Mouse (Mus musculus): ENCODE data around the gene Yjefn3. TPM values are rescaled to one million over a fixed set of nuclear protein-coding genes. Genes with fewer than 3 reads are reported as not detected.

Gene Yjefn3
- polyA plus RNA-seq, 1 experiment, result not detected

DNA sequence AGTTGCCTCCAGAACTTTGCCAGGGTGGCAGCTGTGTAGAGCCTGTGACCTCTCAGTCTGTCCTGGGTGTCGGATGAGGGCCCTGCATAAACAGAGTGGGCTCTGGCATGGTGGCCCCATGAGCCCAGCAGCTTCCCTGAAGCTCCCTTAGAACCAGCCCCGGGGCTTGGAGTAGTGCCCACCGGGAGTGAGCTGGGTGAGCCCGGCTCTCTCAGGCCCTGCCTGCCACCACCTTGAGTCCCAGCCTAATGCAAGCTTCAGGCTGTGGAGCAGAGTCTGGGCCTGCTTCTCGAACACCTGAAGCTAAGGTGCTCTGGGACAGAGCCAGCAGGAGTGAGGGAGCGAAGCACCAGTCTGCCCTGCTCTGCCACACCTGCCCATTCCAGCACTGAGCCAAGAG, 31.6 kb downstream of the Yjefn3 start:
- Histone ChIP-seq H3K4me3 (ENCODE audit: insufficient read depth, low read length) (no peak overlapping the region), H3K27ac (ENCODE audit: insufficient read depth, low read length) (no peak overlapping the region), H3K4me1 (ENCODE audit: control insufficient read depth, insufficient read depth, low read length) (no peaks in the 10 kb centered on the region)
- TF ChIP-seq CTCF (IDR thresholded peaks at IDR 0.05; ENCODE audit: borderline replicate concordance, insufficient read depth, low read length) (no peak), POLR2A (IDR thresholded peaks at IDR 0.05; ENCODE audit: low read depth, low read length) (no peak)

DNA sequence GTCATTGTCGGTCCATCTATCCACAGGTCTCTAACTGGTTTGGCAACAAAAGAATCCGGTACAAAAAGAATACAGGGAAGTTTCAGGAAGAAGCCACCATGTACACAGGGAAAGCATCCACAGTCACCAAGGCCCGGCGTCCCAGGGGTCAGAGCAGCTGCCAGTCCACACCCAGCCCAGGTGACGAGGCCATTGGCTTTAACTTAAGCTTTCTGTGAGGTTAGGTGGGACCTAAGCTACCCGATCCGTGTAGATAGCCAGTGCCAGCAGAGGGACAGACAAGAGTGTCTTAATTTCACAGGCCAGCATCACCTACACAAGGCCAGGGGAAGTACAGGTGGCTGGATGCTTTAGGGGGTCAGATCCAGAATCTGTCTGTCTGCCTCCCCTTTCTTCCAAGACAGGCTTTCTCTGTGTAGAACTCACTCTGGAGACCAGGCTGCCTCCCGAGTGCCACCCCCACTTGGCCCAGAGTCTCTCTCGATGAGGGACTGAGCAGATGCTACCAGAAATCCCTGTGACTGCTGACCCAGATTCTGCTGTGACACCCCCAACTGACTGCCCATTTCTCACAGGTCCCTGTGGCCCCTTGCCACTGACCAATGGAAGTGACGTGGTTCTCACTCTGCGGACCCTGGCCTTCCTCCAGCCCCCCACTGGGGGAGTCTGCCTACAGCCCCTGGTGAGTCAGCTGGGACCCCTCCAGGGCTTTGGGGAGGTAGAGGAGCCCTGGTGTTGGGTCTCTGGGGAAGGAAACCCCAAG, 32.3 kb downstream of the Yjefn3 start:
- Histone ChIP-seq H3K4me3 (ENCODE audit: insufficient read depth, low read length) (no peak overlapping the region), H3K27ac (ENCODE audit: insufficient read depth, low read length) (no peak overlapping the region), H3K4me1 (ENCODE audit: control insufficient read depth, insufficient read depth, low read length) (no peaks in the 10 kb centered on the region)
- TF ChIP-seq CTCF (IDR thresholded peaks at IDR 0.05; ENCODE audit: borderline replicate concordance, insufficient read depth, low read length), result no peak

DNA sequence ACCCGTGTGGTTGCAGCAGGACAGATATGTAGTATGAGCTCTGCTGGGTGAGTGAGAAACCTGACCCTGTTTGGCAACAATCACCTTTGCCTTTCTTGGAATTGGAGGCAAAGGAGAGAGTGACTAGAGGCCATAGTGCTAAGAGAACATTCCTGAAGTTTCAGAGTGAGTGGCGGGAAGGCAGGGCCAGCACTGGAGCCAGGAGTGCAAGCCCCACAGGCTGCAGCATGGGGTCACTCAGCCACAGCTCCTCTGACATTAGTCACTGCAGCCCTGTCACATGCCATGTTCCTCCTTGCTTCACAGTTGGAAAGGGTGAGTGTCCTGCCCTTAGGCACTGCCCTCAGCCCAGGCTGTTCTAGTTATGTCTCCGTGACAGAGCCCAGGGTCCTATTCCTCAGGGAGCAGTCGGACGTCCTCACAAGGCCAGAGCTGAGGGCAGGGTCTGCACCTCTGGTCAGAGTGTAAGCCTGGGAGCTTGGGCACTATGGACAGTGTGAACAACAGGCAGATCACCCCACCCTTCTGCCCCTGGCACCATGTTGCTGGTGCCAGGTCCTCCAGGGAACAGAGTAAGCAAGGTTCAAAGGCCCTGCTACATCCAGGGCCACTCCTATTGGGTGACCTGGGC, 34.7 kb downstream of the Yjefn3 start:
- Histone ChIP-seq H3K4me1 (ENCODE audit: control insufficient read depth, insufficient read depth, low read length) (no peaks in the 10 kb centered on the region), H3K27ac (ENCODE audit: insufficient read depth, low read length) (no peak overlapping the region), H3K4me3 (ENCODE audit: insufficient read depth, low read length) (no peak overlapping the region)
- no peak for TF ChIP-seq POLR2A (IDR thresholded peaks at IDR 0.05; ENCODE audit: low read depth, low read length)
- no peak for TF ChIP-seq CTCF (IDR thresholded peaks at IDR 0.05; ENCODE audit: borderline replicate concordance, insufficient read depth, low read length)

DNA sequence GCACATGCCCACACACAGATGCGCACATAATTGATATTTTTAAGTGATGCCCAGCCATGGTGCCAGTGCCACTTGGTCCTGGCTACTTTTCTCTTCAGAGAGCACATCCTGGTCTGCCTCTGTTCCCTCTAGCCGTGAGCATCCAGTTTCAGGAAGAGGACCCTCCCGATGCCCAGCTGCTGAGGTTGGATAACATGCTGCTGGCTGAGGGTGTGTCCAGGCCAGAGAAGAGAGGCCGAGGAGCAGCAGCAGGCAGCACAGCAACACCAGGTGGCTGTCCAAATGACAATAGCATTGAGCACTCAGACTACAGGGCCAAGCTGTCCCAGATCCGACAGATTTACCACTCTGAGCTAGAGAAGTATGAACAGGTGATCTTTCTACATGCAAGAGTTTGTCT, 38.3 kb downstream of the Yjefn3 start:
- H3K27ac ChIP-seq (ENCODE audit: insufficient read depth, low read length), result no peak overlapping the region
- H3K4me3 ChIP-seq (ENCODE audit: insufficient read depth, low read length), result no peak overlapping the region
- H3K4me1 ChIP-seq (ENCODE audit: control insufficient read depth, insufficient read depth, low read length), result no peaks in the 10 kb centered on the region
- TF ChIP-seq CTCF (IDR thresholded peaks at IDR 0.05; ENCODE audit: borderline replicate concordance, insufficient read depth, low read length), result no peak
- TF ChIP-seq POLR2A (IDR thresholded peaks at IDR 0.05; ENCODE audit: low read depth, low read length), result no peak

DNA sequence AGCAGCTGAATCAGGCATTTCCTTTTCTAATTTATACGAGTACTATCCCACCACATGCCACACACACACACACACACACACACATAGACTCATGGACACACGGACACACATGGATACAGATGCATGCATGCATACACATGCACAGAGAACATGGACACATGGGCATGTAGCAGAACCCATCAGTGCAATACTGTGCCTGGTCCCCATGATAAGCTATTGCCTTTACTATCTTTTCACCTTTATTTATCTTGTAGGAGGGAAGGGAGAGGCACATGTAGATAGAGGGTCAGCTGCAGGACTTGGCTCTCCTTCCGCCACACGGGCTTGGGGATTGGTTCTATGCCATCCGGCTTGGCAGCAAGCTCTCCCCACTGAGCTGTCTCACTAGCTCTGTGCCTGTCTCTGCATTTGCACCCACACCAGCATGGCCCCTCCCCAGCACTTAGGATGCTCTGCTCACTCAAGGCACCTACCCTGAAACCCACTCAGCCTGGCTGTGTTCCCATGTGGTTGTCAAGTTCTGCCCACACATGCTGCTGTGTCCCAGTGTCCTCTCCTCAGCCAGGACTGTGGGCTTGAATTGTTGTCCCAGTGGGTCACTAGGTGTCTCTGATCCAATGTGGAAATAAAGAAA, 39.0 kb downstream of the Yjefn3 start:
- no peak overlapping the region for H3K4me3 ChIP-seq (ENCODE audit: insufficient read depth, low read length)

DNA sequence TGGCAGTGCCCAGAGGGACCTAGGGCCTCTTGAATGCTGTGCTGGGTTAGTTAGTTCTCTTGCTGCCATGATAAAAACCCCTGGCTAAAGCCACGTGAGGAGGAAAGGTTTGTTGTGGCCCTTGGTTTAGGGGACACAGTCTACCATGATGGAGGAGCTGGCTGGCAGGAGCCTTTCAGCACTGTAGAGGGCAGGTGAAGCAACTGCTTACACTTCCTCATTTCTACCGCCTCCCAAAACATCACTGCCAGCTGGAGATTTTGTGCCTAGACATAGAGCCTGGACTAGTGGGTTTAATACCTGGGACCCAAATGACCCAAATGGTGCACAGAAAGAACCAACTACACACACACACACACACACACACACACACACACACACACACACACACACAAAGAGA, 41.3 kb downstream of the Yjefn3 start:
- Histone ChIP-seq H3K4me1 (ENCODE audit: control insufficient read depth, insufficient read depth, low read length) (no peaks in the 10 kb centered on the region; the same call in 1 of the 2 replicates), H3K27ac (ENCODE audit: insufficient read depth, low read length) (no peak overlapping the region), H3K4me3 (ENCODE audit: insufficient read depth, low read length) (no peak overlapping the region)
- TF ChIP-seq CTCF (IDR thresholded peaks at IDR 0.05; ENCODE audit: borderline replicate concordance, insufficient read depth, low read length) (no peak), POLR2A (IDR thresholded peaks at IDR 0.05; ENCODE audit: low read depth, low read length) (no peak)

More for the DNA sequence above, 39.0 kb downstream of the Yjefn3 start:
- Histone ChIP-seq H3K4me1 (ENCODE audit: control insufficient read depth, insufficient read depth, low read length) (no peaks in the 10 kb centered on the region), H3K27ac (ENCODE audit: insufficient read depth, low read length) (no peak overlapping the region)
- TF ChIP-seq CTCF (IDR thresholded peaks at IDR 0.05; ENCODE audit: borderline replicate concordance, insufficient read depth, low read length) (no peak), POLR2A (IDR thresholded peaks at IDR 0.05; ENCODE audit: low read depth, low read length) (no peak)

DNA sequence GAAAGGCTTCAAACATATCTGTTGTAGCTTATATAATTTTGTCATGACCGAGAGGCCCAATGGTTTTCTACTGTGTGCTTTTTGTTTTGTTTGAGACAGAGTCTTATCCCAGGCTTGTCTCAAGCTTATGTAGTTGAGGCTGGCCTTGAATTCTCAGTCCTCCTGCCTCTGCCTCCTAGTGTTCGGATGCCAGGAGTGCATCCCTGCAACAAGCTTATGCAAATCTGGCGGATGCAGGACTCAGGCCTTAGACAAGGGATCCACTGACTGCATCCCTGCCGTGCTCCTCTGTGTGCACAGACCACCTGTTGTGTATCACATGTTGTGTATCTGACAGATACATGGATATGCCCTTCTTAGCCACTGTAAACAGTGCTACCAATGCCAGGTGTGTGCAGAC, 41.7 kb downstream of the Yjefn3 start:
- no peaks in the 10 kb centered on the region; the same call in 1 of the 2 replicates for H3K4me1 ChIP-seq (ENCODE audit: control insufficient read depth, insufficient read depth, low read length)
- TF ChIP-seq POLR2A (IDR thresholded peaks at IDR 0.05; ENCODE audit: low read depth, low read length) (no peak), CTCF (IDR thresholded peaks at IDR 0.05; ENCODE audit: borderline replicate concordance, insufficient read depth, low read length) (peak; percentile 30; the same call in 1 of the 2 replicates)
- no peak overlapping the region for H3K27ac ChIP-seq (ENCODE audit: insufficient read depth, low read length)
- no peak overlapping the region for H3K4me3 ChIP-seq (ENCODE audit: insufficient read depth, low read length)

DNA sequence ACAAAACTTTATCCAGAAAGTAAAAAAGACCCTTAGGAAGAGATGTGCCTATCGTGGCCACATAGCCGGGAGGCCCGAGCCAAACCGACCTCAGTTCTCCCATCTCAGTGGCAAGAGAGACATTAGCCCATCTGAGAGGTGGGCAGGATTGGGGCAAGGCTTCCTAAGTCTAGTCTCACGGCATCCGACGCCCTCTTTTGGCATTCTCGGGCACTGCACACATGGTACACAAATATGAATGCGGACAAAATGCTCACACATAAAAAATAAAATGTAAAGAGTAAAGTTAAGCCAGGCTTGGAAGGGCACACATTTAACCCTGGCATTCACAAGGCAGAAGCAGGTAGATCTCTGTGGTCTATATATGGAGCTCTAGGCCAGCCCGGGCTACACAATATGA, 48.6 kb downstream of the Yjefn3 start:
- Histone ChIP-seq H3K27ac (ENCODE audit: insufficient read depth, low read length) (no peak overlapping the region), H3K4me1 (ENCODE audit: control insufficient read depth, insufficient read depth, low read length) (peaks cover 3% of the 10 kb centered on the region; the same call in 1 of the 2 replicates), H3K4me3 (ENCODE audit: insufficient read depth, low read length) (no peak overlapping the region)
- no peak for TF ChIP-seq POLR2A (IDR thresholded peaks at IDR 0.05; ENCODE audit: low read depth, low read length)
- TF ChIP-seq CTCF (IDR thresholded peaks at IDR 0.05; ENCODE audit: borderline replicate concordance, insufficient read depth, low read length), result no peak

DNA sequence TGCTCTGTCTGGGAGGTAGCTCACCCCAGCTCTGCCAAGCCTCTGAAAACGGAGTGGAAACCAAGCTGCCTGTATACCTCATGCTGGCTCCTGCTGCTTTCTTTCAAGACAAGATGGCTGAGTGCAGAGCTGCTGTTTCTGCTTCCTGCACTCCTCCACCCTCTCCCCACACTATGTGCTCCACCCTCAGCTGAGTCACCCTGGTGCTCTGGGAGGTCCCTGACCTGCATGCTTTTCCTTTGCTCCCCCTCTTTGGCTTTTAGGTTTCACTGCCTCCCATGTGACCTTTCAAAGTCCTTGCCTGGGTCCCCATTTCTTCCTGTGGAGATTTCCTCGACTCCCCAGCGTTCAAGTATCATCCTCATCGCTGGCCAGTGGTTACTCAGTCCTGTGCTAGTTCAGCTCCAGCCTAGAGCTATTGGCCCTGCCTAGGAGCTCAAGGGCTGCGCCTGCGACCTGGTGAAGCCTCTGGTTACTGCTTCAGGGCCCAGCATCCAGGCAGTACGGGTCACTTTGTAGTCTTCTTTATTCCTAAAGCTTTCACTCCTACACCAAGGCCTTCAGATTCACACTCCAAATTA, 51.5 kb downstream of the Yjefn3 start:
- TF ChIP-seq CTCF (IDR thresholded peaks at IDR 0.05; ENCODE audit: borderline replicate concordance, insufficient read depth, low read length) (no peak), POLR2A (IDR thresholded peaks at IDR 0.05; ENCODE audit: low read depth, low read length) (no peak)
- no peak overlapping the region for H3K4me3 ChIP-seq (ENCODE audit: insufficient read depth, low read length)
- H3K4me1 ChIP-seq (ENCODE audit: control insufficient read depth, insufficient read depth, low read length), result peaks cover 11% of the 10 kb centered on the region
- peak overlapping the region; percentile 1; the same call in 1 of the 2 replicates for H3K27ac ChIP-seq (ENCODE audit: insufficient read depth, low read length)
